Mouse (Mus musculus) C2C12 (cell line): ENCODE data around the gene Mmp28. TPM values are rescaled to one million over a fixed set of nuclear protein-coding genes. Genes with fewer than 3 reads are reported as not detected.

Experiments used
- H3K27me3 ChIP-seq: one replicate; pipeline ENCODE4 v1.6.1; 2011; ENCODE audit not compliant: control insufficient read depth, insufficient read depth, insufficient read length
- H3K36me3 ChIP-seq: one replicate; pipeline ENCODE4 v1.6.1; 2011; ENCODE audit not compliant: control insufficient read depth, insufficient read depth
- H3K4me3 ChIP-seq: one replicate; pipeline ENCODE4 v1.5.1; 2011; ENCODE audit warnings: mild to moderate bottlenecking, control low read depth; ENCODE audit not compliant: poor library complexity, insufficient read depth, severe bottlenecking
- H3K79me2 ChIP-seq: one replicate; pipeline ENCODE4 v1.6.1; 2011; ENCODE audit not compliant: control insufficient read depth, insufficient read depth
- H3K79me3 ChIP-seq: one replicate; pipeline ENCODE4 v1.6.1; 2011; ENCODE audit warnings: low read depth, control low read depth
- H3ac ChIP-seq: one replicate; pipeline ENCODE3; 2011; ENCODE audit warnings: low read depth; ENCODE audit not compliant: control insufficient read depth, insufficient read length
- CTCF ChIP-seq: IDR thresholded peaks from one replicate; pipeline ENCODE4 v1.5.1; 2011; ENCODE audit not compliant: control insufficient read depth, insufficient read depth, insufficient read length
- MYOD1 ChIP-seq: IDR thresholded peaks from one replicate; pipeline ENCODE4 v1.6.1; 2011; ENCODE audit warnings: low read depth; ENCODE audit not compliant: control insufficient read depth, insufficient read length
- MYOG ChIP-seq: IDR thresholded peaks from one replicate; pipeline ENCODE4 v1.6.1; 2011; ENCODE audit not compliant: control insufficient read depth, insufficient read length; ENCODE audit errors: extremely low read depth
- polyA plus RNA-seq: library from polyadenylated mRNA; unstranded; fragments of >200 nt; fragmentation: generic; extraction: Trizol; gene quantifications from one replicate; pipeline ENCODE4 v1.2.1, GENCODE M21; 2012; ENCODE audit warnings: missing spikeins

The Mmp28 gene
- polyA plus RNA-seq, 1 experiment, result 2.3 TPM

DNA sequence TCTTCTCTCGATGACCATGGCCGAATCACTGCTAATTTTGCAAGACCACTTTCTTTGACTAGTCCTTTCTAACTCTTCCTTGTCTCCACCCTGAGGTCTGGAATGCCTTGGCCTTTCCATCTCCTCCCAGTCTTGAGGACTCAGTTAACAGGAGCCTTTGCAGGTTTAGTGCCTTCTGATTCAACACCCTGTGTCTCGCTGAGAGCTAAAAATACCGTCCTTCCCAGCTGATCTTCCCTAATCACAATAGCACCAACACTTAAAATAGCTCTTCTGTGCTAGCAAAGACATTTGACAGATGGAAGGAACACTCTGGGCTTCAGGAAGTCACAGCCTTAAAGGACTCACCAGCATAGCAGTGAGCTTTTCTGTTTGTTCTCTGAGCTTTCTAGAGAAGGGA, 69.8 kb downstream of the Mmp28 start:
- no peak overlapping the region for H3ac ChIP-seq
- no peaks in the 10 kb centered on the region for H3K27me3 ChIP-seq
- TF ChIP-seq MYOD1 (no peak), CTCF (no peak), MYOG (no peak)
- no peaks in the 10 kb centered on the region for H3K79me3 ChIP-seq
- no peak overlapping the region for H3K4me3 ChIP-seq
- H3K79me2 ChIP-seq, result no peaks in the 10 kb centered on the region
- H3K36me3 ChIP-seq, result peaks cover 71% of the 10 kb centered on the region

Other genes with a start within 250 kb of the Mmp28 start
- gene Slfn14, start 176.3 kb downstream of the Mmp28 start, polyA plus RNA-seq, result not detected
- gene Ap2b1, start 164.0 kb downstream of the Mmp28 start, polyA plus RNA-seq, result 47.9 TPM
- 6.1 TPM for gene Pex12, start 160.5 kb downstream of the Mmp28 start, polyA plus RNA-seq
- gene Rasl10b, start 53.9 kb downstream of the Mmp28 start, polyA plus RNA-seq, result 0.08 TPM
- not detected for gene Gas2l2, start 33.6 kb downstream of the Mmp28 start, polyA plus RNA-seq
- gene 1700020L24Rik, start 25.4 kb downstream of the Mmp28 start, polyA plus RNA-seq, result 1.5 TPM
- 44.6 TPM for gene Taf15, start 10.0 kb upstream of the Mmp28 start, polyA plus RNA-seq
- gene Heatr9, start 59.1 kb upstream of the Mmp28 start, polyA plus RNA-seq, result not detected
- 0.13 TPM for gene Ccl5, start 67.4 kb upstream of the Mmp28 start, polyA plus RNA-seq
- gene Ccl9, start 115.6 kb upstream of the Mmp28 start, polyA plus RNA-seq, result 2.5 TPM
- gene Ccl6, start 130.0 kb upstream of the Mmp28 start, polyA plus RNA-seq, result not detected
- not detected for gene Rpl9-ps1, start 182.6 kb upstream of the Mmp28 start, polyA plus RNA-seq
- gene Ccl3, start 186.3 kb upstream of the Mmp28 start, polyA plus RNA-seq, result not detected
- not detected for gene Ccl4, start 199.5 kb upstream of the Mmp28 start, polyA plus RNA-seq
- gene Wfdc17, start 240.9 kb upstream of the Mmp28 start, polyA plus RNA-seq, result not detected
- gene Wfdc18, start 245.9 kb upstream of the Mmp28 start, polyA plus RNA-seq, result not detected